Mouse (Mus musculus) lung, adult 2 months (tissue): ENCODE results near the gene Idnk.

Experiments used
- CTCF ChIP-seq: fragments of 200-500 bp; IDR thresholded peaks from 2 replicates; pipeline ENCODE4 v1.5.1; 2011; ENCODE audit warnings: mild to moderate bottlenecking, low read length, control low read depth; ENCODE audit not compliant: insufficient read depth
- POLR2A ChIP-seq: fragments of 200-500 bp; IDR thresholded peaks from 2 replicates; pipeline ENCODE4 v1.6.1; 2011; ENCODE audit warnings: low read depth, mild to moderate bottlenecking, control low read depth, low read length, borderline replicate concordance; ENCODE audit errors: extremely low read depth

GRCm38 (mm10) chr13:58204986-58205385 is 47.5 kb downstream of the Idnk start:
- TF ChIP-seq CTCF (no peak), POLR2A (no peak)
